Mouse (Mus musculus) embryonic fibroblast, embryonic 13.5 days (primary cell): ENCODE results near the gene Maats1.

Experiments used
- CTCF ChIP-seq: IDR thresholded peaks from 2 replicates; pipeline ENCODE4 v1.5.1; 2011; ENCODE audit warnings: mild to moderate bottlenecking, control low read depth, low read length, moderate library complexity, borderline replicate concordance; ENCODE audit not compliant: insufficient read depth
- POLR2A ChIP-seq: IDR thresholded peaks from 2 replicates; pipeline ENCODE4 v1.6.1; 2011; ENCODE audit warnings: low read depth, mild to moderate bottlenecking, control low read depth, low read length, moderate library complexity

DNA sequence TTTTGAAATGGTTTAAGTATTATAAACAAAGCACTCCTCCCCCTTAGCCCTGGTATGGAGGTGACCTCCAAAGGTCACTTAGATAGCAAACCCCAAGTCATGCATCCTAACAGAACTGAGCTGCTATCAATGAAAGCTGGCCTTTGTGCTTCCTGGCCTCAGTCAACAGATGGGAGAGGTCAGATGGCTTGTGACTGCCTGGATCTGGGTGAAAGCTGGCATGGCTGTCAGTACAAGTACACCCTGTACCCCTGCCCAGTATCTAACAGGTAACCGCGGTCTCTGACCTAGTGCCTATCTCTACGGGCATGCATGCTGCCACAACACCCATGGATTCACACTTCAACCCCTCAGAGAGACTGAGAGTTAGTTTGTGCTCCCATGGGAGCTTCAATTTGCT lies 54.2 kb downstream of the Maats1 start:
- TF ChIP-seq CTCF (no peak), POLR2A (no peak)
